Mouse (Mus musculus): ENCODE data around the gene Trdmt1. TPM values are rescaled to one million over a fixed set of nuclear protein-coding genes. Genes with fewer than 3 reads are reported as not detected.

Trdmt1 gene
- polyA plus RNA-seq, 1 experiment, result 0.40 TPM

GRCm38 (mm10) chr2:13484566-13484965 is 59.9 kb downstream of the Trdmt1 start:
- TF ChIP-seq GATA1 (IDR thresholded peaks at IDR 0.05; ENCODE audit: low read length), result no peak

- no peak for TF ChIP-seq GATA1 (IDR thresholded peaks at IDR 0.05; ENCODE audit: low read length)
Observed at GRCm38 (mm10) chr2:13480744-13481143, 63.7 kb downstream of the Trdmt1 start.

GRCm38 (mm10) chr2:13479165-13479564 is 65.3 kb downstream of the Trdmt1 start:
- TF ChIP-seq GATA1 (IDR thresholded peaks at IDR 0.05; ENCODE audit: low read length), result no peak

GRCm38 (mm10) chr2:13470108-13470507 is 74.4 kb downstream of the Trdmt1 start:
- no peak for TF ChIP-seq GATA1 (IDR thresholded peaks at IDR 0.05; ENCODE audit: low read length)

- TF ChIP-seq GATA1 (IDR thresholded peaks at IDR 0.05; ENCODE audit: low read length), result no peak
Observed at GRCm38 (mm10) chr2:13469641-13470040, 74.8 kb downstream of the Trdmt1 start.

GRCm38 (mm10) chr2:13466685-13467084 is 77.8 kb downstream of the Trdmt1 start:
- no peak for TF ChIP-seq GATA1 (IDR thresholded peaks at IDR 0.05; ENCODE audit: low read length)

Other genes starting within 250 kb of the Trdmt1 start
- not detected in 2 replicates for gene Cubn, start 52.9 kb downstream of the Trdmt1 start, polyA plus RNA-seq (2012)
- 629 and 666 TPM in 2 replicates for gene Vim, start 29.3 kb upstream of the Trdmt1 start, polyA plus RNA-seq (2012)
- gene St8sia6, start 249.4 kb upstream of the Trdmt1 start, polyA plus RNA-seq (2012), result not detected in 2 replicates